Mouse (Mus musculus) cortical plate, adult 2 months (tissue): Measurements from ENCODE around the gene Tsc2.

Experiments
- CTCF ChIP-seq: fragments of 200-500 bp; IDR thresholded peaks from 2 replicates; pipeline ENCODE4 v1.5.1; 2011; ENCODE audit warnings: mild to moderate bottlenecking, control low read depth, low read length; ENCODE audit not compliant: insufficient read depth; ENCODE audit errors: extremely low read depth
- POLR2A ChIP-seq: fragments of 200-500 bp; IDR thresholded peaks from 2 replicates; pipeline ENCODE4 v1.6.1; 2011; ENCODE audit warnings: mild to moderate bottlenecking, low read length, control low read depth; ENCODE audit not compliant: insufficient read depth; ENCODE audit errors: extremely low read depth

- TF ChIP-seq POLR2A (no peak), CTCF (no peak)
These were observed 38.9 kb upstream of the Tsc2 start for GRCm38 (mm10) chr17:24671346-24671745.
